Mouse (Mus musculus) heart, embryonic 14.5 days (tissue): ENCODE measurements at regions not wholly inside any gene's neighbourhood (a gene's known extent, or its start where the extent isn't known, plus 50 kb on each side); places are given as distances from the start of the nearest gene placed in this dataset.

Experiments
- ATAC-seq: fragments of 200-750 bp; cut with Nextera tagmentation; 2 replicates; pipeline ENCODE4 v1.8.0; 2017; ENCODE audit warnings: low read depth, moderate TSS enrichment; ENCODE audit not compliant: insufficient number of reproducible peaks, insufficient read depth, low FRiP score
- H3K27ac ChIP-seq, 2 experiments: fragments of 200-500 bp in 1 of 2; fragments of 300-500 bp in 1 of 2; sonication (generic) in 1 of 2; replicated peaks in 1 of 2; 2 replicates each; pipeline ENCODE4 v1.5.1; 2012 to 2014; ENCODE audit warnings: low read depth in 2 of 2, low read length in 2 of 2, control low read depth in 1 of 2, mild to moderate bottlenecking in 1 of 2, mixed read lengths in 1 of 2; ENCODE audit not compliant: control insufficient read depth in 1 of 2, insufficient read depth in 1 of 2
- H3K27me3 ChIP-seq: fragments of 300-500 bp; sonication (generic); 2 replicates; pipeline ENCODE4 v1.6.1; 2014; ENCODE audit warnings: mild to moderate bottlenecking, low read length, control low read depth; ENCODE audit not compliant: control insufficient read depth, insufficient read depth
- H3K36me3 ChIP-seq: fragments of 300-500 bp; sonication (generic); 2 replicates; pipeline ENCODE4 v1.6.1; 2014; ENCODE audit warnings: mild to moderate bottlenecking, control low read depth, low read length, mixed read lengths; ENCODE audit not compliant: control insufficient read depth, insufficient read depth
- H3K4me1 ChIP-seq, 2 experiments: fragments of 200-500 bp in 1 of 2; fragments of 300-500 bp in 1 of 2; sonication (generic) in 1 of 2; 2 replicates each; pipeline ENCODE4 v1.6.1; 2012 to 2014; ENCODE audit warnings: low read length in 2 of 2, control low read depth in 1 of 2, mixed read lengths in 1 of 2; ENCODE audit not compliant: control insufficient read depth in 2 of 2, insufficient read depth in 2 of 2
- H3K4me2 ChIP-seq: fragments of 300-500 bp; sonication (generic); 2 replicates; pipeline ENCODE4 v1.6.1; 2014; ENCODE audit warnings: mild to moderate bottlenecking, low read length
- H3K4me3 ChIP-seq, 2 experiments: fragments of 200-500 bp in 1 of 2; fragments of 300-500 bp in 1 of 2; sonication (generic) in 1 of 2; 2 replicates each; pipeline ENCODE4 v1.5.1; 2012 to 2014; ENCODE audit warnings: low read length in 2 of 2, mild to moderate bottlenecking in 2 of 2, control low read depth in 1 of 2, low read depth in 1 of 2, moderate library complexity in 1 of 2; ENCODE audit not compliant: control insufficient read depth in 1 of 2, insufficient read depth in 1 of 2
- H3K9ac ChIP-seq: fragments of 300-500 bp; sonication (generic); 2 replicates; pipeline ENCODE4 v1.6.1; 2014; ENCODE audit warnings: mild to moderate bottlenecking, low read length
- H3K9me3 ChIP-seq: fragments of 300-500 bp; sonication (generic); 2 replicates; pipeline ENCODE4 v1.6.1; 2016; ENCODE audit warnings: low read length, control low read depth; ENCODE audit not compliant: control insufficient read depth
- WGBS: fragments of 180-500 bp; shearing (Covaris S2); extraction: QIAGEN DNeasy Blood & Tissue Kit; methylation state at CpG from one replicate; pipeline ENCODE4 v1.1.7; 2014; 5-methylcytosine and 5-hydroxymethylcytosine counted together

- no peak overlapping the region for H3K9ac ChIP-seq
- H3K4me3 ChIP-seq, result no peak overlapping the region
- H3K9me3 ChIP-seq, result no peaks in the 10 kb centered on the region
- no peak overlapping the region for H3K27ac ChIP-seq
- H3K36me3 ChIP-seq, result no peaks in the 10 kb centered on the region
- WGBS, result 64% methylated on average over 1 of the region's 1 CpGs
- H3K4me1 ChIP-seq, result no peaks in the 10 kb centered on the region
- H3K4me2 ChIP-seq, result no peak overlapping the region
- no peaks in the 10 kb centered on the region for H3K27me3 ChIP-seq
- ATAC-seq, result no peak
These were observed 415.5 kb upstream of the 4933412E24Rik start for GRCm38 (mm10) chr15:60431916-60432315.

DNA sequence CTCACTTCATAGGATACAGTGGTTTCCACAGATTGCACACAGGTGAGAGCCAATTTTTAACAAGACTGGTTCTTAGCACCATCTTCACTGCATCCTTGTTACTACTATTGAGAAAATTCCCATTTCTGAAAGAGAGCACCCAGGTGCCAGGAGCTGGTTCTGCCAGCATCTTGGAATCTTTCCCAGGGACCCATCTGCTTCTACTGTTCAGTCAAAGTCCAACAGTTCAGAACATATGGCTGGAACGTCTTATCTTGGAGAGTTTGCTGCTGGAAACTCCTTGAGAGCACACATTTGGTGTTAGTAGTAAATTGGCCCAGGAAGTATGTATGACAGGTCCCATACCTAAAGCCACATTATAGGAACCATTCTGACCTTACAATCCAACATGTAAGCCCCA is 402.7 kb upstream of the 4933412E24Rik start:
- Histone ChIP-seq H3K4me2 (no peak overlapping the region), H3K9me3 (no peaks in the 10 kb centered on the region), H3K4me1 (no peaks in the 10 kb centered on the region), H3K9ac (no peak overlapping the region), H3K27ac (no peak overlapping the region), H3K27me3 (no peaks in the 10 kb centered on the region), H3K36me3 (no peaks in the 10 kb centered on the region), H3K4me3 (no peak overlapping the region)
- no peak for ATAC-seq
- WGBS, result 38% methylated on average over 1 of the region's 1 CpGs

GRCm38 (mm10) chr15:60392267-60392666 is 375.9 kb upstream of the 4933412E24Rik start:
- no peaks in the 10 kb centered on the region for H3K36me3 ChIP-seq
- ATAC-seq, result no peak
- H3K4me1 ChIP-seq, result no peaks in the 10 kb centered on the region
- no peak overlapping the region for H3K4me3 ChIP-seq
- no peak overlapping the region for H3K9ac ChIP-seq
- 67% methylated on average over 7 of the region's 7 CpGs for WGBS
- H3K4me2 ChIP-seq, result no peak overlapping the region
- no peak overlapping the region for H3K27ac ChIP-seq
- no peaks in the 10 kb centered on the region for H3K9me3 ChIP-seq
- no peaks in the 10 kb centered on the region for H3K27me3 ChIP-seq

GRCm38 (mm10) chr15:60390336-60390735 is 373.9 kb upstream of the 4933412E24Rik start:
- H3K9me3 ChIP-seq, result no peaks in the 10 kb centered on the region
- whole genome bisulfite sequencing, result 84% methylated on average over 1 of the region's 1 CpGs
- H3K4me1 ChIP-seq, result no peaks in the 10 kb centered on the region

DNA sequence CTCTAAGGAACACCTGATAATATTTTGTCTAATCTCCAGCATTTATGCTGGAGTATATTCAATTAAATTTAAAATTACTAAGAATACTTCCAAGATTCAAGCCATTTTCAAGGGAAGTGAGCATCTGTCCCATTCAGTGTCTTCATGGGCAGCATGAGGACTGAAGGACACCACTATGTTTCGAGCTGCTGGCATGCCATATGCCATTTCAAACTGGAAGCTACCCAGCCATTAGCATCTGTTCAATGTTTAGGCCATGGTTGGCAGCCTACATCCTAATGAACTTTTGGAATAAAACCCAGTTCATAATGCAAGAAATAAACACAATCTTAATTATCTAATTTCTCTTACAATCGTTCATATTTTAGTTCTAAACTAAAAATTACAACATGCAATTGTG is 371.5 kb upstream of the 4933412E24Rik start:
- 89% methylated on average over 2 of the region's 2 CpGs for WGBS

More at GRCm38 (mm10) chr15:60390336-60390735, 373.9 kb upstream of the 4933412E24Rik start:
- no peak overlapping the region for H3K4me2 ChIP-seq
- no peak for ATAC-seq
- no peak overlapping the region for H3K9ac ChIP-seq
- H3K36me3 ChIP-seq, result no peaks in the 10 kb centered on the region
- no peak overlapping the region for H3K27ac ChIP-seq
- H3K27me3 ChIP-seq, result no peaks in the 10 kb centered on the region
- no peak overlapping the region for H3K4me3 ChIP-seq

More for the DNA sequence above, 371.5 kb upstream of the 4933412E24Rik start:
- Histone ChIP-seq H3K27me3 (no peaks in the 10 kb centered on the region), H3K9ac (no peak overlapping the region), H3K27ac (no peak overlapping the region), H3K36me3 (no peaks in the 10 kb centered on the region), H3K4me2 (no peak overlapping the region), H3K4me1 (no peaks in the 10 kb centered on the region), H3K9me3 (no peaks in the 10 kb centered on the region), H3K4me3 (no peak overlapping the region)
- ATAC-seq, result no peak
